Mouse (Mus musculus) lung, adult 18-20 months (tissue): ENCODE measurements around the gene Prrg2.

Source experiments
- DNase-seq, 2 experiments: peaks; one replicate each; pipeline ENCODE4 v3.0.0; 2022; ENCODE audit warnings: mixed read lengths in 2 of 2

Gene Prrg2

GRCm38 (mm10) chr7:45056972-45057348 is 5.5 kb downstream of the Prrg2 start:
- DNase-seq, result no peak

GRCm38 (mm10) chr7:45056329-45056971 is 6.0 kb downstream of the Prrg2 start:
- no peak for DNase-seq

- DNase-seq, result peak; percentile 98 to 99
Observed at GRCm38 (mm10) chr7:45053931-45054510, 8.5 kb downstream of the Prrg2 start.

GRCm38 (mm10) chr7:45053117-45053930 is 9.2 kb downstream of the Prrg2 start:
- peak; percentile 69 to 78 for DNase-seq

- DNase-seq, result no peak
Observed at GRCm38 (mm10) chr7:45052862-45053116, 9.7 kb downstream of the Prrg2 start, which contains the start of gene Prr12. Prr12 (minus strand) TSS chr7:45052881.

- peak; percentile 40 to 45 for DNase-seq
Observed at GRCm38 (mm10) chr7:45052181-45052861, 10.2 kb downstream of the Prrg2 start.

GRCm38 (mm10) chr7:45051601-45051974 is 10.9 kb downstream of the Prrg2 start:
- DNase-seq, result no peak

- peak; percentile 60 to 72 for DNase-seq
Observed at GRCm38 (mm10) chr7:45050945-45051600, 11.4 kb downstream of the Prrg2 start.

- no peak for DNase-seq
Observed at GRCm38 (mm10) chr7:45048923-45049657, 13.4 kb downstream of the Prrg2 start.

- no peak for DNase-seq
Observed at GRCm38 (mm10) chr7:45048001-45048890, 14.2 kb downstream of the Prrg2 start.

GRCm38 (mm10) chr7:45047491-45047890 is 15.0 kb downstream of the Prrg2 start:
- no peak for DNase-seq

GRCm38 (mm10) chr7:45046853-45047350 is 15.6 kb downstream of the Prrg2 start:
- DNase-seq, result no peak

- no peak for DNase-seq
Observed at GRCm38 (mm10) chr7:45045741-45046140, 16.7 kb downstream of the Prrg2 start.

- no peak for DNase-seq
Observed at GRCm38 (mm10) chr7:45043307-45043706, 19.2 kb downstream of the Prrg2 start.

- DNase-seq, result no peak
Observed at GRCm38 (mm10) chr7:45040851-45041250, 21.6 kb downstream of the Prrg2 start.

GRCm38 (mm10) chr7:45038411-45038810 is 24.1 kb downstream of the Prrg2 start:
- no peak for DNase-seq

GRCm38 (mm10) chr7:45037720-45038361 is 24.6 kb downstream of the Prrg2 start:
- peak; percentile 56 to 60 for DNase-seq

GRCm38 (mm10) chr7:45036702-45037101 is 25.8 kb downstream of the Prrg2 start:
- no peak for DNase-seq

GRCm38 (mm10) chr7:45035631-45036030 is 26.8 kb downstream of the Prrg2 start:
- no peak for DNase-seq

- no peak for DNase-seq
Observed at GRCm38 (mm10) chr7:45033722-45034359, 28.6 kb downstream of the Prrg2 start.
